Mouse (Mus musculus) kidney, postnatal 36 days (tissue): ENCODE results near the gene Gm17655.
"Not testable (repeated sequence)": the region's sequence is repeated elsewhere in the genome, so short reads cannot be mapped to it uniquely, and the experiment has no call there.

ENCODE experiments used
- DNase-seq, 2 experiments: peaks; one replicate each; pipeline ENCODE4 v3.0.0; 2021 to 2022; ENCODE audit warnings: mixed read lengths in 2 of 2

Gm17655 gene

DNA sequence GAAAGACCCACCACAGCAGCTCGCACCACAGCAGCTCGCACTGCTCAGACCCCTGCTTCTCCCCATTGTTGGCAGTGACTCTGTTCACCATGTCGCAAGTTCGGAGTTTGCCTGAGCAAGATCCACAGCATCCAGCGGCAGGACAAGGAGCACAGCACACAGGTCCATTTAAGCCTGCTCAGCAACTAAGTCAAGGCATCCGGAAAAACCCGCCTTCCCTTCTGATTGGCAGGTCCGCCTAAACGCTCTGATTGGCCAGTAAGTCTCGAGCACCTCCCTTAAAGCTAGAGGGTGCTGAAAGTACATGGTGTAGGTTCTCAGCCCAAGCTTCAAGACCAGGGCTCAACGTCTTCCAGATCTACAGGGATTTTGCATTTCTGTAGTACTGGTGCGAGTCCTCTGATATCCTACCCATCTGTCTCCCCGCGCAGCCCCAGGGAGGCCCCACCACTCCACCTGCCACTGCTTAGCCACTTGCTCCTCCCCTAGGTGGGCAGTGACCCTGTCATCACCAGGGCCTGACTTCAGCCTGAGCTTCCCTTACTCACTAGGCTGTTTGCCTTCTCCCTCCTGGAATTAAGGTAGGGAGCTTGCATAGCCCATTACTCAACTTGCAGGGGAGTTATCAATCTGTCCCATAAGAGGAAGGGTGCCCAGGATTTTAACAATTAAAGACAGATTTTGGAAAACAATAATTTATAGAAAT lies 14.0 kb upstream of the Gm17655 start:
- DNase-seq, result no peak

DNA sequence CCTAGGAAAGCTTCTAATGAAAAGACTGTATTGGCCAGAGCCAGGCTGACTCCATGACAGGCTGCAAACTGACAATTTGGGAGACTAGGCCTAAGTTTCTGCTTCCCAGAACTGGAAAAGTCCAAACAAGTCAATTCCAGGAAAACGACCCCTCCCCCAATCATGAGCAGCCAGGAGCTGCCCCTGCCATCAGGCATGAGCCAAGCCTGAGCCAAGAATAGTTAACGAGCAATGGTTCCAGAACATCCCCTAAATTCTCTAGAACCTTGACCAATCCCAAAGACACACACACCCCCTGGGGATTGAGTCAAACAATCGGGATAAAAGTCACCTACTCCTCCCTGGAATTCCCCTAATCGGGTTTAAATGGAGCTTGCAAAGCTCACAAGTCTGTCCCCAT lies 10.6 kb upstream of the Gm17655 start:
- no peak for DNase-seq

- peak; percentile 91 to 92 for DNase-seq
Measured at GRCm38 (mm10) chr5:110057637-110058408, 14.5 kb downstream of the Gm17655 start.

DNA sequence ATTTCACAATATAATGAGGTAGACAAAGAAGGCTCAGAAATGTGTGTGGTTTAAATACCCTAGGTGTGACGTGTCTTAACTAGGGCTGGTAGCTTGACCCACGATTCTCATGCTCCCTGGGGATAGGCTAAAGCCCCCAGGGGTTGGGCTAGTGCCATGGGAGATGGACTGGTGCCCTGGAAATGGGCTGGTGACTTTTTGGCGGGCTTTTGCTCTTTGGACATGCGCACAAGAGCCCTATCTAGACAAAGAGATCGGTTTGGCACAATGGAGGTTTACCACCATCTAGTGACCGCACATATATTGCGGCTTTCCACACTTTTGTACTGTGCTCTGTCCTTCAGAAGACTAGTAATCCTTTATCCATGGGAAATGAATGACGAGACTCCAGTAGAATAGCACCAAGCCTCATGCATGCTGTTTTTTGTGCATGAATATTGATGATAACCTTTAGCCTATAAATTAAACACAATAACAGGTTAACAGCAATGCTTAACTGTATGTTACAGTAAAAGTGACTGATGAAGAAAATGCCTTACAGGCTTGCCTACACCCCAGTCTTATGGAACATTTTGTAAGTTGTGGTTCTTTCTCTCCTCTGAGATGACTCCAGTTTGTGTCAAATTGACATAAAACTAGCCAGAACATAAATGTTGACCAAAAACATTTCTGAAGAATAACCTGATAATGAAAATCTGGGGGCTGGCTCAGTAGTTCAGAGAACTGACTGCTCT lies 48.5 kb downstream of the Gm17655 start:
- peak; percentile 7 to 56 for DNase-seq

- no peak for DNase-seq
Measured at GRCm38 (mm10) chr5:110023273-110023672, 49.0 kb downstream of the Gm17655 start.

- not testable (repeated sequence) for DNase-seq
Measured at GRCm38 (mm10) chr5:110015775-110016174, 56.5 kb downstream of the Gm17655 start.
